Mouse (Mus musculus) midbrain, embryonic 11.5 days (tissue): ENCODE data around the gene Ccl2. TPM values are rescaled to one million over a fixed set of nuclear protein-coding genes. Genes with fewer than 3 reads are reported as not detected.

ENCODE experiments used
- ATAC-seq: fragments of 200-750 bp; cut with Nextera tagmentation; 2 replicates; pipeline ENCODE4 v1.8.0; 2017; ENCODE audit warnings: moderate TSS enrichment, moderate library complexity; ENCODE audit not compliant: low FRiP score
- DNase-seq: peaks from one replicate; pipeline ENCODE4 v3.0.0; 2015; ENCODE audit warnings: low spot score; ENCODE audit errors: missing footprints
- H3K27ac ChIP-seq: fragments of 300-500 bp; sonication (generic); 2 replicates; pipeline ENCODE4 v1.5.1; 2014; ENCODE audit warnings: low read depth, low read length
- H3K27me3 ChIP-seq: fragments of 300-500 bp; sonication (generic); 2 replicates; pipeline ENCODE4 v1.6.1; 2014; ENCODE audit warnings: mild to moderate bottlenecking, low read length, moderate library complexity, mixed read lengths; ENCODE audit not compliant: control insufficient read depth, insufficient read depth
- H3K36me3 ChIP-seq: fragments of 300-500 bp; sonication (generic); 2 replicates; pipeline ENCODE4 v1.6.1; 2014; ENCODE audit warnings: mild to moderate bottlenecking, low read length, moderate library complexity, mixed read lengths; ENCODE audit not compliant: control insufficient read depth, insufficient read depth
- H3K4me1 ChIP-seq: fragments of 300-500 bp; sonication (generic); 2 replicates; pipeline ENCODE4 v1.6.1; 2014; ENCODE audit warnings: low read length; ENCODE audit not compliant: control insufficient read depth, insufficient read depth
- H3K4me2 ChIP-seq: fragments of 300-500 bp; sonication (generic); 2 replicates; pipeline ENCODE4 v1.6.1; 2014; ENCODE audit warnings: mild to moderate bottlenecking, moderate library complexity
- H3K4me3 ChIP-seq: fragments of 300-500 bp; sonication (generic); 2 replicates; pipeline ENCODE4 v1.5.1; 2014; ENCODE audit warnings: low read depth, low read length
- H3K9ac ChIP-seq: fragments of 300-500 bp; sonication (generic); 2 replicates; pipeline ENCODE4 v1.6.1; 2014; ENCODE audit warnings: low read length
- H3K9me3 ChIP-seq: fragments of 300-500 bp; sonication (generic); 2 replicates; pipeline ENCODE4 v1.6.1; 2016; ENCODE audit warnings: low read length; ENCODE audit not compliant: control insufficient read depth
- WGBS: fragments of 180-500 bp; shearing (Covaris S2); extraction: QIAGEN DNeasy Blood & Tissue Kit; methylation state at CpG from one replicate; pipeline ENCODE4 v1.1.7; 2014; 5-methylcytosine and 5-hydroxymethylcytosine counted together
- polyA plus RNA-seq: library from polyadenylated mRNA; unstranded; fragments of >200 nt; fragmentation: Nextera tagmentation; extraction: Ambion mirVana; gene quantifications from 2 replicates; pipeline ENCODE4 v1.2.1, GENCODE M21; 2014

Ccl2 gene
- polyA plus RNA-seq, 1 experiment from 2014 or later = 0.96 TPM

GRCm38 (mm10) chr11:82047746-82048415, 12.5 kb downstream of the Ccl2 start:
- H3K27ac ChIP-seq = no peak overlapping the region
- no peaks in the 10 kb centered on the region for H3K27me3 ChIP-seq
- no peaks in the 10 kb centered on the region for H3K9me3 ChIP-seq
- H3K4me1 ChIP-seq = no peaks in the 10 kb centered on the region
- H3K9ac ChIP-seq = no peak overlapping the region
- no peak overlapping the region for H3K4me2 ChIP-seq
- no peaks in the 10 kb centered on the region for H3K36me3 ChIP-seq
- no peak overlapping the region for H3K4me3 ChIP-seq
- 51% methylated on average over 6 of the region's 6 CpGs for WGBS
- no peak for ATAC-seq
- no peak for DNase-seq

- H3K4me2 ChIP-seq = no peak overlapping the region
- ATAC-seq (no peak), DNase-seq (no peak)
- H3K36me3 ChIP-seq = no peaks in the 10 kb centered on the region
- H3K27me3 ChIP-seq = no peaks in the 10 kb centered on the region
- no peak overlapping the region for H3K27ac ChIP-seq
- no peak overlapping the region for H3K9ac ChIP-seq
- H3K9me3 ChIP-seq = no peaks in the 10 kb centered on the region
- H3K4me1 ChIP-seq = no peaks in the 10 kb centered on the region
- no peak overlapping the region for H3K4me3 ChIP-seq
- WGBS = 93% methylated on average over 7 of the region's 7 CpGs
Measured at GRCm38 (mm10) chr11:82053849-82054248, 18.5 kb downstream of the Ccl2 start.

GRCm38 (mm10) chr11:82057646-82058045, 22.3 kb downstream of the Ccl2 start, which contains the start of gene Ccl11:
Ccl11 (plus strand) TSS chr11:82057823.
- ATAC-seq = no peak

GRCm38 (mm10) chr11:82062226-82062625, 26.9 kb downstream of the Ccl2 start:
- H3K36me3 ChIP-seq = no peaks in the 10 kb centered on the region

More at GRCm38 (mm10) chr11:82057646-82058045, 22.3 kb downstream of the Ccl2 start, which contains the start of gene Ccl11:
- no peak for DNase-seq
- no peaks in the 10 kb centered on the region for H3K27me3 ChIP-seq
- WGBS = 82% methylated on average over 6 of the region's 6 CpGs
- H3K9ac ChIP-seq = no peak within 1 kb of the TSS
- no peak within 1 kb of the TSS for H3K4me3 ChIP-seq
- H3K27ac ChIP-seq = no peak within 1 kb of the TSS
- no peaks in the 10 kb centered on the region for H3K4me1 ChIP-seq
- no peaks in the 10 kb centered on the region for H3K36me3 ChIP-seq
- H3K9me3 ChIP-seq = no peaks in the 10 kb centered on the region
- no peak within 1 kb of the TSS for H3K4me2 ChIP-seq

GRCm38 (mm10) chr11:82063454-82063853, 28.1 kb downstream of the Ccl2 start:
- H3K27ac ChIP-seq = no peak overlapping the region
- H3K4me1 ChIP-seq = no peaks in the 10 kb centered on the region
- 83% methylated on average over 2 of the region's 2 CpGs for WGBS
- no peak overlapping the region for H3K4me2 ChIP-seq
- no peaks in the 10 kb centered on the region for H3K27me3 ChIP-seq
- no peak overlapping the region for H3K9ac ChIP-seq
- no peaks in the 10 kb centered on the region for H3K36me3 ChIP-seq
- no peak overlapping the region for H3K4me3 ChIP-seq
- no peaks in the 10 kb centered on the region for H3K9me3 ChIP-seq
- no peak for DNase-seq
- no peak for ATAC-seq

More at GRCm38 (mm10) chr11:82062226-82062625, 26.9 kb downstream of the Ccl2 start:
- Histone ChIP-seq H3K4me1 (no peaks in the 10 kb centered on the region), H3K9me3 (no peaks in the 10 kb centered on the region), H3K27me3 (no peaks in the 10 kb centered on the region), H3K27ac (no peak overlapping the region), H3K4me2 (no peak overlapping the region), H3K9ac (no peak overlapping the region), H3K4me3 (no peak overlapping the region)
- WGBS = 79% methylated on average over 3 of the region's 3 CpGs
- DNase-seq (no peak), ATAC-seq (no peak)

- WGBS = 88% methylated on average over 7 of the region's 7 CpGs
- ATAC-seq = no peak
- H3K9me3 ChIP-seq = no peaks in the 10 kb centered on the region
- no peak for DNase-seq
- H3K36me3 ChIP-seq = no peaks in the 10 kb centered on the region
- no peaks in the 10 kb centered on the region for H3K27me3 ChIP-seq
- no peaks in the 10 kb centered on the region for H3K4me1 ChIP-seq
- no peak overlapping the region for H3K9ac ChIP-seq
- no peak overlapping the region for H3K4me2 ChIP-seq
- H3K4me3 ChIP-seq = no peak overlapping the region
- H3K27ac ChIP-seq = no peak overlapping the region
Measured at GRCm38 (mm10) chr11:82066953-82067571, 31.7 kb downstream of the Ccl2 start.

- no peak for ATAC-seq
- no peak overlapping the region for H3K4me3 ChIP-seq
- no peaks in the 10 kb centered on the region for H3K4me1 ChIP-seq
- DNase-seq = no peak
- no peak overlapping the region for H3K9ac ChIP-seq
- H3K9me3 ChIP-seq = no peaks in the 10 kb centered on the region
- no peaks in the 10 kb centered on the region for H3K27me3 ChIP-seq
- 69% methylated on average over 3 of the region's 3 CpGs for WGBS
- no peaks in the 10 kb centered on the region for H3K36me3 ChIP-seq
- H3K27ac ChIP-seq = no peak overlapping the region
- H3K4me2 ChIP-seq = no peak overlapping the region
Measured at GRCm38 (mm10) chr11:82071076-82071475, 35.7 kb downstream of the Ccl2 start.

GRCm38 (mm10) chr11:82072374-82072773, 37.0 kb downstream of the Ccl2 start:
- H3K4me2 ChIP-seq = no peak overlapping the region
- ATAC-seq (no peak), DNase-seq (no peak)
- WGBS = 81% methylated on average over 1 of the region's 1 CpGs
- H3K27me3 ChIP-seq = no peaks in the 10 kb centered on the region
- no peak overlapping the region for H3K4me3 ChIP-seq
- no peaks in the 10 kb centered on the region for H3K9me3 ChIP-seq
- H3K27ac ChIP-seq = no peak overlapping the region
- H3K36me3 ChIP-seq = no peaks in the 10 kb centered on the region
- H3K9ac ChIP-seq = no peak overlapping the region
- no peaks in the 10 kb centered on the region for H3K4me1 ChIP-seq

GRCm38 (mm10) chr11:82072984-82073383, 37.6 kb downstream of the Ccl2 start:
- H3K4me2 ChIP-seq = no peak overlapping the region
- no peak overlapping the region for H3K27ac ChIP-seq
- H3K4me1 ChIP-seq = no peaks in the 10 kb centered on the region
- ATAC-seq (no peak), DNase-seq (no peak)
- 78% methylated on average over 3 of the region's 3 CpGs for WGBS
- H3K9me3 ChIP-seq = no peaks in the 10 kb centered on the region
- H3K4me3 ChIP-seq = no peak overlapping the region
- H3K36me3 ChIP-seq = no peaks in the 10 kb centered on the region
- H3K9ac ChIP-seq = no peak overlapping the region
- no peaks in the 10 kb centered on the region for H3K27me3 ChIP-seq
